Mouse (Mus musculus): ENCODE data around the gene Gm12355.

- TF ChIP-seq CTCF (IDR thresholded peaks at IDR 0.05; ENCODE audit: control insufficient read depth, insufficient read depth, insufficient replicate concordance, low read depth, low read length): no peak
- no peak for TF ChIP-seq POLR2A (IDR thresholded peaks at IDR 0.05; ENCODE audit: control insufficient read depth, low read depth, low read length)
Measured at GRCm38 (mm10) chr11:98599291-98599690, 26.2 kb downstream of the Gm12355 start.

Measured in testis, adult 2 months (tissue).